Mouse (Mus musculus): ENCODE data around the gene Zscan18. TPM values are rescaled to one million over a fixed set of nuclear protein-coding genes. Genes with fewer than 3 reads are reported as not detected.
A peak's percentile ranks its signal among the peaks of the same experiment; 100 is the strongest.
"Not testable (repeated sequence)": the region's sequence is repeated elsewhere in the genome, so short reads cannot be mapped to it uniquely, and the experiment has no call there.

Gene Zscan18
- polyA plus RNA-seq (2015; fragmentation: Nextera tagmentation; extraction: Ambion mirVana): 4.3 and 4.6 TPM in 2 replicates

- WGBS: 4% methylated on average over 31 of the region's 31 CpGs
- peaks cover 7% of the 10 kb centered on the region for H3K36me3 ChIP-seq
- peak within 1 kb of the TSS; percentile 48 for H3K9ac ChIP-seq
- H3K27me3 ChIP-seq (replicated peaks): no peaks in the 10 kb centered on the region
- H3K4me1 ChIP-seq (replicated peaks): no peaks in the 10 kb centered on the region
- H3K9me3 ChIP-seq: no peaks in the 10 kb centered on the region
- H3K4me2 ChIP-seq (replicated peaks): peak within 1 kb of the TSS; percentile 79
- peak within 1 kb of the TSS; percentile 39 for H3K27ac ChIP-seq
- ATAC-seq: peak; percentile 98
- H3K4me3 ChIP-seq (replicated peaks): peak within 1 kb of the TSS; percentile 42
Measured at GRCm38 (mm10) chr7:12802866-12803726, at the start of gene Zscan18. TSS of gene Zscan18 (minus strand) at chr7:12803635.

- peak overlapping the region; percentile 57 for H3K4me2 ChIP-seq (replicated peaks)
- H3K36me3 ChIP-seq: peaks cover 33% of the 10 kb centered on the region
- H3K9ac ChIP-seq: no peak overlapping the region
- WGBS: 94% methylated on average over 4 of the region's 4 CpGs
- peak overlapping the region; percentile 58 for H3K4me3 ChIP-seq (replicated peaks)
- no peaks in the 10 kb centered on the region for H3K27me3 ChIP-seq (replicated peaks)
- H3K9me3 ChIP-seq: 0 out of 2 replicates have a peak, but pooled peaks cover 3% of the 10 kb centered on the region
- ATAC-seq: no peak
- no peak overlapping the region for H3K27ac ChIP-seq
- H3K4me1 ChIP-seq (replicated peaks): no peaks in the 10 kb centered on the region
Measured at GRCm38 (mm10) chr7:12835779-12836178, 32.3 kb upstream of the Zscan18 start.

GRCm38 (mm10) chr7:12835193-12835671 lies 31.8 kb upstream of the Zscan18 start:
- ATAC-seq: peak; percentile 56; the same call in 1 of the 2 replicates
- Histone ChIP-seq H3K9me3 (0 out of 2 replicates have a peak, but pooled peaks cover 3% of the 10 kb centered on the region), H3K4me3 (replicated peaks) (peak overlapping the region; percentile 58), H3K36me3 (peaks cover 30% of the 10 kb centered on the region), H3K9ac (peak overlapping the region; percentile 59), H3K27me3 (replicated peaks) (no peaks in the 10 kb centered on the region), H3K4me1 (replicated peaks) (no peaks in the 10 kb centered on the region), H3K4me2 (replicated peaks) (peak overlapping the region; percentile 57), H3K27ac (0 out of 2 replicates have a peak overlapping the region, but pooled peaks have one; percentile 42)
- WGBS: 38% methylated on average over 13 of the region's 13 CpGs

GRCm38 (mm10) chr7:12834162-12835120 lies 31.0 kb upstream of the Zscan18 start, which contains the start of gene Zfp110:
TSS of gene Zfp110 (plus strand) at chr7:12834761.
- H3K4me2 ChIP-seq (replicated peaks): peak within 1 kb of the TSS; percentile 57
- peak within 1 kb of the TSS; percentile 42; the same call in 1 of the 2 replicates for H3K27ac ChIP-seq
- peaks cover 24% of the 10 kb centered on the region for H3K36me3 ChIP-seq
- 0 out of 2 replicates have a peak, but pooled peaks cover 3% of the 10 kb centered on the region for H3K9me3 ChIP-seq
- no peaks in the 10 kb centered on the region for H3K27me3 ChIP-seq (replicated peaks)
- peak within 1 kb of the TSS; percentile 59 for H3K9ac ChIP-seq
- H3K4me1 ChIP-seq (replicated peaks): no peaks in the 10 kb centered on the region
- peak; percentile 99 for ATAC-seq
- peak within 1 kb of the TSS; percentile 58 for H3K4me3 ChIP-seq (replicated peaks)
- 2% methylated on average over 47 of the region's 47 CpGs for WGBS

GRCm38 (mm10) chr7:12818521-12819295 lies 15.3 kb upstream of the Zscan18 start, which contains the start of gene Zfp329:
TSS of gene Zfp329 (minus strand) at chr7:12818858.
- peak; percentile 99 for ATAC-seq
- H3K36me3 ChIP-seq: no peaks in the 10 kb centered on the region
- H3K27me3 ChIP-seq (replicated peaks): no peaks in the 10 kb centered on the region
- H3K27ac ChIP-seq: peak within 1 kb of the TSS; percentile 86
- 0 out of 2 replicates have a peak, but pooled peaks cover 3% of the 10 kb centered on the region for H3K4me1 ChIP-seq (replicated peaks)
- peak within 1 kb of the TSS; percentile 68 for H3K4me2 ChIP-seq (replicated peaks)
- WGBS: under 1% methylated on average over 40 of the region's 40 CpGs
- H3K9me3 ChIP-seq: 0 out of 2 replicates have a peak, but pooled peaks cover 7% of the 10 kb centered on the region
- H3K4me3 ChIP-seq (replicated peaks): peak within 1 kb of the TSS; percentile 85
- H3K9ac ChIP-seq: peak within 1 kb of the TSS; percentile 86

GRCm38 (mm10) chr7:12815566-12815965 lies 12.1 kb upstream of the Zscan18 start:
- Histone ChIP-seq H3K27me3 (replicated peaks) (no peaks in the 10 kb centered on the region), H3K4me3 (replicated peaks) (no peak overlapping the region), H3K4me2 (replicated peaks) (no peak overlapping the region), H3K27ac (no peak overlapping the region), H3K36me3 (peaks cover 11% of the 10 kb centered on the region), H3K9ac (no peak overlapping the region), H3K4me1 (replicated peaks) (0 out of 2 replicates have a peak, but pooled peaks cover 3% of the 10 kb centered on the region), H3K9me3 (peaks cover 3% of the 10 kb centered on the region)
- no peak for ATAC-seq
- WGBS: 98% methylated on average over 8 of the region's 8 CpGs

- Histone ChIP-seq H3K36me3 (peaks cover 13% of the 10 kb centered on the region), H3K27me3 (replicated peaks) (no peaks in the 10 kb centered on the region), H3K27ac (peak overlapping the region; percentile 39), H3K4me3 (replicated peaks) (peak overlapping the region; percentile 42), H3K4me1 (replicated peaks) (no peaks in the 10 kb centered on the region), H3K4me2 (replicated peaks) (peak overlapping the region; percentile 79), H3K9me3 (no peaks in the 10 kb centered on the region), H3K9ac (peak overlapping the region; percentile 48)
- ATAC-seq: peak; percentile 84; the same call in 1 of the 2 replicates
- WGBS: under 1% methylated on average over 16 of the region's 16 CpGs
Measured at GRCm38 (mm10) chr7:12803727-12804071, 264 bp upstream of the Zscan18 start.

- no peak overlapping the region for H3K4me2 ChIP-seq (replicated peaks)
- H3K27me3 ChIP-seq (replicated peaks): no peaks in the 10 kb centered on the region
- H3K4me1 ChIP-seq (replicated peaks): no peaks in the 10 kb centered on the region
- H3K9ac ChIP-seq: no peak overlapping the region
- H3K36me3 ChIP-seq: no peaks in the 10 kb centered on the region
- 83% methylated on average over 1 of the region's 1 CpGs for whole genome bisulfite sequencing
- H3K27ac ChIP-seq: no peak overlapping the region
- H3K9me3 ChIP-seq: no peaks in the 10 kb centered on the region
- no peak for ATAC-seq
- H3K4me3 ChIP-seq (replicated peaks): no peak overlapping the region
Measured at GRCm38 (mm10) chr7:12799554-12799953, 3.9 kb downstream of the Zscan18 start.

- no peak for ATAC-seq
- H3K9me3 ChIP-seq: no peaks in the 10 kb centered on the region
- H3K4me2 ChIP-seq (replicated peaks): no peak overlapping the region
- no peaks in the 10 kb centered on the region for H3K4me1 ChIP-seq (replicated peaks)
- no peak overlapping the region for H3K27ac ChIP-seq
- no peak overlapping the region for H3K4me3 ChIP-seq (replicated peaks)
- no peaks in the 10 kb centered on the region for H3K36me3 ChIP-seq
- H3K27me3 ChIP-seq (replicated peaks): no peaks in the 10 kb centered on the region
- no peak overlapping the region for H3K9ac ChIP-seq
- 64% methylated on average over 2 of the region's 2 CpGs for WGBS
Measured at GRCm38 (mm10) chr7:12797971-12798370, 5.5 kb downstream of the Zscan18 start.

GRCm38 (mm10) chr7:12792624-12793023 lies 10.8 kb downstream of the Zscan18 start:
- not testable (repeated sequence) for H3K9ac ChIP-seq; H3K9me3 ChIP-seq; H3K4me1 ChIP-seq (replicated peaks); H3K27ac ChIP-seq; H3K36me3 ChIP-seq; ATAC-seq; H3K4me2 ChIP-seq (replicated peaks); H3K4me3 ChIP-seq (replicated peaks); H3K27me3 ChIP-seq (replicated peaks)
- WGBS: 83% methylated on average over 11 of the region's 11 CpGs

- Histone ChIP-seq H3K4me2 (replicated peaks) (no peak overlapping the region), H3K27me3 (replicated peaks) (no peaks in the 10 kb centered on the region), H3K9ac (no peak overlapping the region), H3K4me1 (replicated peaks) (no peaks in the 10 kb centered on the region), H3K9me3 (no peaks in the 10 kb centered on the region), H3K4me3 (replicated peaks) (no peak overlapping the region), H3K36me3 (no peaks in the 10 kb centered on the region), H3K27ac (no peak overlapping the region)
- no peak for ATAC-seq
- 23% methylated on average over 5 of the region's 5 CpGs for WGBS
Measured at GRCm38 (mm10) chr7:12788025-12788424, 15.4 kb downstream of the Zscan18 start.

Data from intestine, embryonic 15.5 days (tissue).